Mouse (Mus musculus): ENCODE results near the gene Nprl3. TPM values are rescaled to one million over a fixed set of nuclear protein-coding genes. Genes with fewer than 3 reads are reported as not detected.

Nprl3 gene
- total RNA-seq, 2 experiments from 2014 or later: 26.1 to 33.5 TPM

DNA sequence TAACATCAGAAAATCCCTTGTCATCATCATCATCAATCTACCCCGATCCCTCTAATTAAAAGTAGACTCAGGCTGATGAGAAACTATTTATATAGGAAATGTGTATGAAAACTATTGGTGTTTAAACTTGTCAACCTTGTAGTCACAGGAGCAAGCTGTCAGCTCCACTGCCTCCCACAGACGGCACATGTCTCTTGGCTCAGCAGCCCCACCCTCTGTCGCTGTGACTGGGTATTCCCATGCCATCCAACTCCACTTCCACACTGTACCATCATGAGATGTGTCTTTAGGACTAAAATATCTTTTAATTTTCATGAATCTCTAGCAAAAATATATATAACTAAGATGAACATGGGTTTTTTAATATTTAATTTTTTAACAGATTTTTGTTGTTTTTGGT lies 19.2 kb downstream of the Nprl3 start:
- DNase-seq (ENCODE audit: low spot score in 2 of 2): no peak

DNA sequence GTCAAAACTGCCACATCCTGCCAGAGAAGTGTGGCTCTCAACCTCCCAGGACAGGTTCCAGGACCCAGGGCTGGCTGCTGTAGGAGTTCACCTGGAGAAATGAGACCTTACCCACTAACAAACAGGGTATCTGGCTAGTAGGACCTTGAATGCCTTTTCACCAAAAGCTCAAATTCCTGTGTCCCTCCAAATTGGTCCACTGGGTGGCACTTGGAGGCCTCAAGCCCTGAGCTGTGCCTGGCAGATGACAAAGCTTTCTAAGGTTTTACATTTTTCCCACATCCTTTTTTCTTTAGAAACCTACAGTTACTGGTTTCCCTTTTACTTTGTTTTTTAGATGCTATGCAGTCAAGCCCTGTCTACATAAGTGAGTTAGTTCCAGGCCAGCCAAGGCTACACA lies 20.4 kb downstream of the Nprl3 start:
- no peak for DNase-seq (ENCODE audit: low spot score in 2 of 2)

DNA sequence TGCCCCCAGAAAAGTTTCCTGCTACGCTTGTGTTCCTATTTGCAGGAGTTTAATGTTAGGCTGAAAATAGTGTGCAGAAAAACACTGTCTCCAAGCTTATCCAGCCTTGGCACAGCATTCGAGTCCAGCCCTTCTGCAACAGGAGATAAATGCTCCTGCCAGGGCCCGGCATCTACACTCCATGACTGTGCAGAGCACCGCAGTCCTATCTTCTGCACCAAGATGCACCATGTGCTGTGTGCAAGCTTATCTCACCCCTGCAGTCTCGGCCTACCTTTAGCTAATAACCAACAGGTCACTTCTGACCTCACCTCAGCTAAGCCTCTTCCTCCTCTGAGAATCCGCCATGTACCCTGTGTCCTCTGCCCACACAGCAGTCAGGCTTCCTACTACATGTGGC lies 21.9 kb downstream of the Nprl3 start:
- no peak for DNase-seq (ENCODE audit: low spot score in 2 of 2)

DNA sequence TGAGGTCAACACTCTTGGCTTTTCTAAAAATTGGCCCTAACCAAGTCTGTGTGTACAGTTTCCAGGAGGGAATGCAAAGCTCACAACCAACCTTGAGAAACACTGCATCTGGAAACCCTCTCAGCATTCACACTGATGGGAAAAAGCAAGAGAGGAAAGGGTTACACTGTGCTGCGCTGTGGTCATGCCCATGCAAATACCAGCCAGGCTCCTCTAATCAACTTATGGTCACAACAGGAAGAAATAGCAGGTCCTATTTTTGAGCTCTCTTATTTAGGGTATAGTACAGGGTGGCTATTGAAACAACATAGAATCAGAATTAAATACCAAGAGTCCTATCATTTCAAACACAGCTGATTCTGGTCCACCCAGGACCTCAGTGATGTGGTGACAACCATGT lies 22.9 kb downstream of the Nprl3 start:
- DNase-seq (ENCODE audit: low spot score in 2 of 2): no peak

DNA sequence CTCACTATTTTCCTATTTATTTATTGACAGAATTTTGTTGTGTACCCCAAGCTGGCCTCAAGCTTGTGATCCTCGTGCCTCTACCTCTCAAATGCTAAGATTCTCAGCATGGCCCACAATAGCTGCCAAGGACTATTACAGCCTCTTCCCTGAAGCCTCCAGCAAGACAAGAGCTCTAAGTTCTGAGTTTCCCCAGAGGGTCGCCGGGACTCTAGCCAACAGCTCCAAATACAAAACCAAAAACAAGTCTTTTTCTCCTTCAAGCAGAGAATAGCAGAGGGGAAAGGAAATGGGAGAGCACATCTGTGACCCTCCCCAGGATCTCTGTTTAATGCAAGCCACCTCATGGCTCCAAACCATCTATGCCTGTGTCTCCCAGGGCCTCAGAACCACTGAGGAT lies 23.4 kb downstream of the Nprl3 start:
- DNase-seq (ENCODE audit: low spot score in 2 of 2): peak in 1 of 2 experiments; percentile 67

DNA sequence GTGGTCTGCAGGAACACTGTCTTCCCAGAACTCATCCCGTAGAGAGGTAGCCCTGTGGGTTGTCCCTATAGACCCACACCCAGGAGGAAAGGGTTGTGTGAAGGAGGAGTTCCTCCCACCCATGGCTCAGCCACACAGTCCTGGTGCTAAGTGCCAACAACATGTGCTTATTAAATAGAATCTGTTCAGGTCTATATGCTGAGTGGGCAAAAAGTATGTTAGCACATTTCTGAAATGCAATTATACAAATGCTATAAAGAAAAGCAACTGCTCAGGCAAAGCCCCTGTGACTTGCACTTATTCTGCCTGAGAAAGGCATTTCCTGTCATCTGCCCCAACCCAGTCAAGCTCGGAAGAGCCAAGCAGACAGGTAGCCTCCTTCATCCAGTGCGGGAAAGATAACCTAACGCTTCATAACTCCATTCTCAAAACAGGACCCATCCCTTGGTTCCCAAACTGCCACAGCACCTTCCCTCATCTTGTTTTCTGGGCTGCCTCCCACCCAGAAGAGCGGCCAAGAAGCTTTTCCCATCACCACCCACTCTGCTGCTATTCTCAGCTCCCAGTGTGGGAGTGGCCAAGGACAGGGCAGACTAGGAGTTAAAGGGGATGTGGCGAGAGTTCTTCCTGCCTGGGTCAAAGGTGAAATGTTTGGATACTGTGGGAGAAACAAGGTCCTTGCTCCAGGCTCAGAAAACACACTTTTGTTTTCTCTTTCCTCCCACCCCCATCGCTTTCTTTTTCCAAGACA lies 24.1 kb downstream of the Nprl3 start:
- no peak for DNase-seq (ENCODE audit: low spot score in 2 of 2)

DNA sequence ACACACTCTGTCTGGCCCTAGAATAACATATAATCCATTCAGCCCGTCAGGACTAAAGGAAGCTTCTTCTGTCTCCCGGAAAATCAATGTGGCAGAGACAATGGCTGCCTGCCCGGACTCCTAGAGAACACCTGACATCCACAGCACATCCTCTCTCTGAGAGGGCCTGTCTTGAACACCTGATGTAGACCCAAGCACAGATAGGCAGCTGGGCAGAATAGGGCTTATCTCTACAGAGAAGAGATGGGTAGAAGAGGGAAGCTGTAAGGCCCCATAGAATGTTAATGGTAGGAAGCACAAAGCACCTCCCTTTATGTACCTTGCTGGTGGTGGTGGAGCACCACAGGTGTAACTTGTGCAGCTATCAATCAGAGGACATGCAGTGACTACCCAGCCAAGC lies 25.3 kb downstream of the Nprl3 start:
- no peak for DNase-seq (ENCODE audit: low spot score in 2 of 2)

DNA sequence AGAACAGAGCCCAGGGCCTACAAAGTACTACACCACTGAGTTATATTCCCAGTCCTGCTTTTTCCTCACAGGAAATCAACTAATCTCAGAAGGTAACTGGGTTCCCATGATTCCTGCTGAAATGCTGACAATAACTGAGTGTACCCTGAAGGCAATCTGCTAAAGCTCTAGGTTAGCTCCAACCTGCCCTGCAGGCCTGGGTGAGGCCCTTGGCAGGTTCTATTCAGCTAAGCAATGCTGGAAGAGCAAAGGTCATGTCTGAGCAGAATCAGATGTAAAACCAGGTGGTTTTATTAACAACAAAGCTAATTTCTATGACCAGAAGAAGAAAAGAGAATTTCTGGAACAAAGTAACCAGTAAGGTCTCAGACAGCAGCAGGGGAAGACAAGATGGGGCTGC lies 26.1 kb downstream of the Nprl3 start:
- DNase-seq (ENCODE audit: low spot score in 2 of 2): no peak

DNA sequence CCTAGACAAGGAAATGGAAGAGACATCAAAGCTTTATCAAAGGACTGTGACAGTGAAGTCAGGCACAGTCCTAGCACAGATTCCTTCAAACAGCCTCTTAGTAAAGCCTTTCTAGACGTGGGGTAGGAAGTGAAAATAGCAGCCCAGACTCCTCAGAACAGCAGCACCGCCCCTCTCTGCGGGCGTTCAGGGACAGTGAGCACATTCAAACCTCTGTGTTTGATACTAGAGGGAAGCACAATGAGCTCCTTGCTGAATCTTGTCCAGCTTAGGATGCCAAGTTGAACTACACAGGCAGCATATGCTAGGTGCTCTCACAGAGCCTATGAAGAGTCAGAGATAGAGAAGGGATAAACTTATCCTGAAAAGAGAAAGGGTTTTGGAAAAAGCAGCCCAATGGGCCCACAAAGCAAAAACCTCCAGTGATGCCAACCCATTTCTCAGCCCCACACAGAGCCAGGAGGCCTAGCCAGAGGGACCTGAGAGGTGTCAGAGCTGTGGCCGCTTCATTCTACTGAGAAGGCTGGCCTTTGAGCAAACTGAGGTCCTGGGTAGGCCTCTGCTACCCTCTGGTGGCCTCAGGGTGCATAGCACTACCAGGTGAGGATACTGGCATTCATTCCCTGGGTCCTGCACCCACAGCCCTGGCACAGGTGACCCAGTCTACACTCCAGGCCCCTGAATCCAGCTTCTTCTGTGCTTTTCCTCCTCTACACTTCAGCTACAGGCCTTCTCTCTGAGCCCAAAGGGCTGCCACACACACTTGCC lies 29.2 kb downstream of the Nprl3 start:
- peak in 1 of 2 experiments; percentile 58 for DNase-seq (ENCODE audit: low spot score in 2 of 2)

DNA sequence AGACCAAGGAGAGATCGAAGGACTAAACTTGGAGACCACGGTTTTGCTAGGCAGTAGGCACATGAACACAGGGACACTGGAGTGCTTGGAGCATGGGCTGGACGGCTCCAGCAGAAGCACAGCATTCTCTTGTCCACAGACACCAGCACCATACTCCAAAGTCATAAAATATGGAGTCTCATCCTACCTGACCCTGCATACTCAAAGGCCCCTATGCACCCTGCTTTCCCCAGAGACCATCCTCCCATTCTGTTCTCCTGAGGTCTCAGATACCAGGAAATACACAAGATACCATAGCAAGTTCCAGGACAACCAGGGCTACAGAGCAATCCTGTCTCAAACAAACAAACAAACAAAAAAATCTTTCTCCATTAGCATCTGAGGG lies 30.1 kb downstream of the Nprl3 start:
- no peak for DNase-seq (ENCODE audit: low spot score in 2 of 2)

DNA sequence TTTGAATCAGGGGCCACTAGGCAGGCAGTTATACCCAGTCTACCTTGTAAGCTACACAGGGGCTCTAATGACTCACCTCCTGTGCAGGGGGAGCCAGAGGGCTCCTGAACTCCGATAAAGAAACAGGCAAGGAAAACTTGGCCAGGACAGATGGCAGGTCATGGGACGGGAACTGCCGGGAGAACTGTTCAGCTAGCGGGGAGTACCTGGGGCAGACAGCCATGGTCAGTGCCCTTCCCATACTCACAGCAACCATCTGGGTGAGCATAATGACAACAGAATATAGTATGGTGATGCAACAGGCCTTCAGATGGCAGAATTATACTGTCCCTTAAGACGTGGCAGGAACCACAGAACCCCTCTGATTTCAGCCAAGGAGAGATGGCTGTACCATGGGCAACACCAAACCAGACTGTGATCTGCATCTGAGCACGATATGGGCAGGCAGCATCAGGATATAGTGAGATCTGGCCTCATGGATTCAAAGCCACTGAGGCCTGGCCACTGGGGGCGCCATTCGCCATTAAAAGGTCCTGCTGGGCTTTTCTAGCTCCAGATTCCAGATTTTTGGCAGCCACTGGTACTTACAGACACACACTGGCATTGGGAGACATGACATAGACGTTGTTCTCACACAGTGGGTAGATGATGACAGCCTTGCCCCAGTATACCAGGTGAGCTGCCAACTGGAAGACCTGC lies 30.6 kb downstream of the Nprl3 start:
- DNase-seq (ENCODE audit: low spot score in 2 of 2): peak in 1 of 2 experiments; percentile 76

DNA sequence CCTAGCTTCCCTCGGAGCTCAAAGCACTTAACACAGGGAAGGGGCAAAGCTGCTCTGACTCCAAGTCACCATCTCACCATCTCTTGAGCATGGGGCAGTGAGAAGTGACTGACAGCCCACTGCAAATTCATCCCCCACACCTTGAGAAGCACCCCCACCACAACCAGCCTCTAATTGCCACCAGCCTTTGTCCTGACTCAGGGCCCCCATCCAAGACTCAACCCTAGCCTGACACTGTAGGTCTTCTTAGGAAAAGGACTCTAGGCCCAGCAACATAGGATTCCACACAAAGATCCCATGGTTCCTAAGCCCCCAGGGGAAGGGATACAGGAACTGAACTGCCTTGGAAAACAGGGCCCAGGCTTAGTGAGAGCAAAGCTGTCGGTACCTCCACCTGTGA lies 31.4 kb downstream of the Nprl3 start:
- DNase-seq (ENCODE audit: low spot score in 2 of 2): no peak

DNA sequence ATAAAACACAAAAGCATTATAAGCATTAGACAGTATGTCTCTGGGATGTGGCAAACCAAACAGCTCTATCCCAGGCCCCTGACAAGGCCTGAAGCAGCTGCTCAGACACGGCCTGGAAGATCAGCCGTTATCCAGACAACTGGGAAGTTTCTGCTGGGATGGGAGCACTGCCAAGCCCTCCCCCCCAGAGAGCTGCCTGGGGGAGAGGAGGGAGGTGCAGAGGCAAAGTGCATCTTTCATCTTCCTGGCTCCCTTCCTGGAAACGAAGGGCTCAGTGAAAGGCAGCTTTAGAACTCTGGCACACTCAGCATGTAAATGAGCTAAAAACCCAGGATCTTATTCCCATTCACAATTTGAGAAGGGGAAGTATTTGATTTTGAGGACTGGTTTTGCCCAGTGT lies 31.9 kb downstream of the Nprl3 start:
- DNase-seq (ENCODE audit: low spot score in 2 of 2): peak; percentile 76 to 88

DNA sequence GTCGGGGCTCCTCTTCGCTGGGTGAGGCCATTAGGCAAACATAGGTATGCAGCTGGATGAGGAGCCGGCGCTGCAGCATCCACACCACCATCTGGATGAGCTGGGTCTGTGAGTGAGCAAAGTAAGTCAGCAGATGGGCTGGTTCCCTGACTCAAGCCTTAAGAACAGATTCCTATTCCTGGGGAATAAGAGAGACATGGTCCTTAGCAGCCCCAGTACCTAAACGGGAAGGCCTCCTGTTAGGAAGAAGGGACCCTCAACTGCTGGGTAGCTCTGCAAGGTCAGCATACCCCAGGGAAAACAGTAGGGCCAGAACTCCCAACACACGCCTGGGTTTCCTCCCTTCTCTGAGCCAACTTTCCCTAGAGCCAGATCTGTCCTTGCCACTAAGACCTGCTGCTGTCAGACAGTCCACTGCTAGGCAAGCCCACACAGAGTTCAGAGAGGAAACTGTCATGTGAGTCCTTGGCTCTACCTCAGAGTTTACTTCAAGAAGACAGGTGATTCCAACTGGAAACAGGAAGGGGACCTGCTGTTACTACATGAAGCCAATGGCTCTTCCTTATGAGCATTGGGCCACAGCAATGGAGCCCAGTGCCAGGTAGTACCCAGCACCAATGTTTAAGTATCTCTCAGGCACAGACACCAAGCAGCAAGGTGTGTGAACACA lies 32.6 kb downstream of the Nprl3 start:
- no peak for DNase-seq (ENCODE audit: low spot score in 2 of 2)

DNA sequence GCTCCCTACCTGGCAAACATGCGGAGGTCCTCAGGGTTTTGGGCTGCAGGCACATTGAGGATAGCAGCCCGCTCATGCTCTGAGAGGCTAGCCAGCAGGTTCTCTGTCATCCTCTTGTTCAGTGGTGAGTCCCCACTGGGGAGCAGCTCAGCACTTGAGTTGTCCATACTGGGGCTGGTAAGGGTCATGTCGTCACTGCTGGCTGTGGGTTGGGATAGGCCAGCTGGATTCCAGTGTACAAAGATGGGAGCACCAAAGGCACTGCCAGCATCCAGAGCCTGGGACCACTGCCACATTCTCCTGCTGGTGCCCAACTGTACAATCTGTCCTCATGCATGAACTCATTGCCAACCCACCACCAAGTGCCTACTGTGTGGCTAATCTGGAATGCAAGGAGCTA lies 33.6 kb downstream of the Nprl3 start:
- peak in 1 of 2 experiments; percentile 47 for DNase-seq (ENCODE audit: low spot score in 2 of 2)

DNA sequence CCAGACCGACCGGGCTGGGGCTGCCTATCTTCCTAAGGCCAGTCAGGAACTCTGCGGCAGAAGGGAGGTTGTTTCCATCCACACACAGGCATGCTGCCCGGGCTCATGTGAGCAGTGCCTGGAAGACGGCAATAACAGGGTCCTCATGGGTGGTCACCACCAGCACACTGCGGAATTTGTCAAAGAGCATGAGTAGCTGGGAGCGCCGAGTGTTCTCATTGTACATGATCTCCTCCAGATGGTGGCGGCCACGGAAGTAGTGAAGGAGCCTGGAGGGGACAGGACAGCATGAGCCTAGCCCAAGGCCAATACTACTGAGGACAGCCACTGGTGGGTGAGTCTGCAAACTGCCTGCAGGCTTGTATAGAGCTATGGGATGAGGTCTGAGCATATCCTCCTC lies 34.7 kb downstream of the Nprl3 start:
- no peak for DNase-seq (ENCODE audit: low spot score in 2 of 2)

DNA sequence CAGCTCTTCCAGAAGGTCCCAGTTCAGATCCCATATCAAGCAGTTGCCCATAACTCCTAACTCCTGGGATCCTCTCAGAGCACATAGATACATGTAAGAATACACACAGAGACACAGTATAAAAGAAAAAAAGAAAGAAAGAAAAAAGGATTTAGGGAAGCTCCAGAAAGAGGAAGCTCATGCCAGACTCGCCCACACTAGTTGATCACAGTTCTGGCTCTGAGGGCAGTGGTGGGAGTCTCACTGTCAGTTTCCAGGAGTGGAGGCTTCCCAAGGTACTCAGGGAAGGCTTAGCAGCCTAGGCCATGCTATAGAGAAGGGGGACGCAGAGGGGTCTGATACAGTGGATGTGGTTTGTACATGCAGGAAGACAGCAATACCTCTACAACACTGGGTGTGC lies 36.4 kb downstream of the Nprl3 start:
- no peak for DNase-seq (ENCODE audit: low spot score in 2 of 2)

DNA sequence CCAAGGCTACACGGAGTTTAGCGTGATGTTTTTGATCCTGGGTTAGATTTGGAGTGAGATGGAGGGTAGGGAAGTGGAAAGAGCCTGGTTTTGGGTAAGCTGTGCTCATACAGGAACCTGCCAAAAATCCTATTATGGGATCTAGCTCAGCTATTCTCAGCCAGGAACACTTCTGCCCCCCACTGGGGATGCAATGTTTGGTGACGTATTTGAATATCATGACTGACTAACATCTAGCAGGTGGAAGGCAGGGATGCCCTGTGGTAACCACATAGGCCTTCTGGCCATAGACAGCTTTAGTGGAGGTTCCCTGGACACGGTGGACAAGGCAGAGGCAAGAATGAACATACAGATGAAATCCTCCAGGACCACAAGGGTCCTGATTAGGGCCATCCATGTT lies 37.3 kb downstream of the Nprl3 start:
- DNase-seq (ENCODE audit: low spot score in 2 of 2): no peak

DNA sequence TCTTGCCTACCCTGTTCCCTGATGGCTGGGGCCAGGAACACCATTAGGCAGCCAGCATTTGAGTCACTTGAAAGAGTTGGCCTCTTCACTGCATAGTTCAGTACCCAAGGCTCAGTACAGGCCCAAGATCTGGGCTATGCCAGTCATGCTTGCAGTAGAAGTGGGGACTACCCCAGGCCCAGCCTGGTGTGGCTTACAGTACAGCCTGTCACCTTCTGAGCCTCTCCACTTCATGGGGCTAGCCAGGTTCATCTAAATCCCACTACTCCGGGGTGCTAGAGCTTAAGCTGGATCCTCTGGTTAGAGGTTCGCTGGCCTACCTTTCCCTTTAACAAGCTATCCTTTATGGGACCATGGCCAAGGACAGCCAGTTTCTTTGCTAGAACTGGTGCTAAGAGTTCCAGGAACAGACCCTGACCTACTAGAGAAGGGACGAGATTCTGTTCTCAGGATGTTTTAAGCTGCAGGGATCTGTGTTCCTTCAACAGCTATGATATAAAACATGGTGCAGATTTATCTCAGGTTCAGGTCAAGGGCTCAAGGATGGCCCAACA lies 39.1 kb downstream of the Nprl3 start:
- no peak for DNase-seq (ENCODE audit: low spot score in 2 of 2)

DNA sequence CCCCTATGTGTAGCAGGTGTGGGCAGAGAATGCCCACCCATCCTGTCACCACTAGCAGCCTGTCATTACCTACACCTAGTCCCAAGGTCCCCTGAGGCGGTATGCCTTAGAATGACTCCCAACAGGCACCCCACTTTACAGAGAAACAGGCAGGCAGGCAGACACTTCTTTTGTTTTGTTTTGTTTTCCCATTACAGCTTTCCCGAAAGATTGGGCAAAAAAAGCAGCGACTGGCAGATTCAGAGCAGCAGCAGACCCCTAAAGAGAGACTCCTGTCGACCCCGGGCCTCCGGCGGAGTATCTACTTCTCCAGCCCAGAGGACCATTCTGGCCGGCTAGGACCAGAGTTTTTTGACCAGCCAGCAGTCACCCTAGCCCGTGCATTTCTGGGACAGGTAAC lies 40.0 kb downstream of the Nprl3 start:
- DNase-seq (ENCODE audit: low spot score in 2 of 2): no peak

DNA sequence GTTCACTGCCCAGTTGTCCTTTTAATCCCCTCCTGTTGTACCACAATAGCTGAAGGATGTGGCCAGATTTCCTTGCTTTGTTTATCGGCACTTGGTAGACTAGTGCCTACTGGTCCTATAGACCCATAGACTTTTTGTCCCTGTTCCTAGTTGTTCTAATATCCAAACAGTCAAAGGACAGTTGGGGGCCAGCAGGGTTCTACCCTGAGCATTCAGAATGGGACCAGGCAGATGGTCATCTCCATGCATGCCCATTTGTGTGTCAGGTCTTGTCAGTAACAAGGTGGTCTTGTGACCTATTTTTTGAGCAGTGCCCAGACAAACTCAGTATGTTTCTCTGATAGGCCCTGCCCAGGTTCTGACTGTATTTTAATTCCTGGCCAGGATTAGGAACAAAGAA lies 40.5 kb downstream of the Nprl3 start:
- DNase-seq (ENCODE audit: low spot score in 2 of 2): no peak
